Mouse (Mus musculus): ENCODE results near the gene Snd1. TPM values are rescaled to one million over a fixed set of nuclear protein-coding genes. Genes with fewer than 3 reads are reported as not detected.

Gene Snd1
- total and polyA plus RNA-seq, 2 experiments from 2014 or later, result 54.7 to 120 TPM

DNA sequence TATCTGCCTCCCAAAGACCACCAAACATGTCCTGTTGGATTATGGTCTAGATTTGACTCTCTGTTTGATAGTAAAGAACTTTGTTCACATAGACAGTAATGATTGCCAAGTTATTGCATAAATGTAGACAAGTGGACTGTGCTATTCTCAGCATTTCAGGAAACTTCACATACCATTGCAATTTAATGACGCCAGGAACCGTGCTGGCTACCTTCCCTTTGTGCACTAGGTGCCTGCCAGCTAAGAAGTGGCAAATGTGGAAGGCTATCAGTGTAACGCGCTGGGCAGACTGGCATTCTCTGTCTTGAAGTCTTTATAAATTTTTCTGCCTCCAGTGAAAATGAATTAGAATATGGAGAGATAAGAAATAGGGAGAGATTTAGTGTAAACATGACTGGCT, 205.6 kb downstream of the Snd1 start:
- Histone ChIP-seq H3K4me3 (ENCODE audit: low read depth, low read length) (no peak overlapping the region), H3K4me2 (ENCODE audit: low read depth, low read length) (no peak overlapping the region), H3K4me1 (ENCODE audit: control insufficient read depth, insufficient read depth) (peaks cover 31% of the 10 kb centered on the region), H3K9ac (replicated peaks; ENCODE audit: low read depth, low read length) (no peak overlapping the region), H3K36me3 (replicated peaks; ENCODE audit: control insufficient read depth, insufficient read depth, low read length) (no peaks in the 10 kb centered on the region), H3K27ac (ENCODE audit: low read depth) (no peak overlapping the region), H3K9me3 (replicated peaks; ENCODE audit: control insufficient read depth, low read length) (no peaks in the 10 kb centered on the region), H3K27me3 (ENCODE audit: control insufficient read depth, insufficient read depth, low read length) (no peaks in the 10 kb centered on the region)
- 32% methylated on average over 4 of the region's 4 CpGs for WGBS
- DNase-seq (ENCODE audit: low spot score) (no peak), ATAC-seq (ENCODE audit: insufficient read depth, low read depth) (no peak)
- TF ChIP-seq EP300 (IDR thresholded peaks at IDR 0.05; ENCODE audit: low read depth) (no peak), CTCF (IDR thresholded peaks at IDR 0.05; ENCODE audit: low read depth) (no peak)

DNA sequence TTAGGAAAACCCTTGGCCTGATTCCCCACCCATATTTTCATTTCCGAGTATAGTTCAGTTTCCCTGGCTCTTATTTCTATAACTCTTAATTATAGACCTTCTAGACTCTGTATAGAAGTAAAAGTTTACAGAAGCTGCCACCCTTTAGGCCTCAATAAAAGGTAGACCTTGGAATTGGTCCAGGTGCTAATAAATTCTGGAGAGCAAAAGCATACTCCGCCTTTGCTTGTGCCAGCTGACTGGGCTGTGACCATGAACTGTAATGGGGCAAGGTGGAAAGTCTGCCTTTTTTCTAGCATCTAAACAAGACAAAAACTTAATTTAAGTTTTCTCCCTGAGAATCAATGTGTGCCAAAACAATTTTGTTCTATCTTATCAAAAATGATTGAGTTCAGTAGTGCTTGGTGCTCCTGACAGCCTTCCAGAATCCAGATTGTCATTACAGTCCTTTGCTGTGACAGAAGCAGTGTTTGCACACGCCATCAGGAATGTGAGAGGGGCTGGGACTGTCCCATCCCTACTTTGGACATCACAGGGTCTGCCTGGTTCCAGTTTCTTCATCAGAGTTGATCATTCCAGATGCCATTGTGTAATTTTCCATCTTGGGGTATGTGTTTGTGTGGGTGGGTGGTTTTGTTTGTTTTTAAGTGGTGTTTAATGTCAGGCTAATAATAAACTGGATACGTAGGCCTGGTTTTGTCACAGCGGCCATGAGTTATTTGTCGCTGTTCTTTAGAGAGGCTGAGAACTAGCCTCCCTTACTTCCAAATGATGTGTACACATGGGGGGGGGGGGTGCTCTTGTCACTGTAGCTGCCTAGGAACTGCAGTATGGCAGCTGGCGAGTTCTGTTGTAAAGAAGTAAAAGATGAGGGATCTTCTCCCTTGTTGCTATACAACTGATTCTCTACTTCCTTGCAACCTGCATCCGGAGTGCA, 206.8 kb downstream of the Snd1 start:
- DNase-seq (ENCODE audit: low spot score), result peak; percentile 37
- Histone ChIP-seq H3K4me2 (ENCODE audit: low read depth, low read length) (no peak overlapping the region), H3K4me3 (ENCODE audit: low read depth, low read length) (no peak overlapping the region), H3K27ac (ENCODE audit: low read depth) (peak overlapping the region; percentile 10; the same call in 1 of the 2 replicates), H3K27me3 (ENCODE audit: control insufficient read depth, insufficient read depth, low read length) (no peaks in the 10 kb centered on the region), H3K9me3 (replicated peaks; ENCODE audit: control insufficient read depth, low read length) (no peaks in the 10 kb centered on the region), H3K4me1 (ENCODE audit: control insufficient read depth, insufficient read depth) (peaks cover 31% of the 10 kb centered on the region), H3K36me3 (replicated peaks; ENCODE audit: control insufficient read depth, insufficient read depth, low read length) (no peaks in the 10 kb centered on the region), H3K9ac (replicated peaks; ENCODE audit: low read depth, low read length) (no peak overlapping the region)
- WGBS, result 62% methylated on average over 8 of the region's 8 CpGs
- TF ChIP-seq EP300 (IDR thresholded peaks at IDR 0.05; ENCODE audit: low read depth), result no peak
- no peak for TF ChIP-seq CTCF (IDR thresholded peaks at IDR 0.05; ENCODE audit: low read depth)
- peak; percentile 41; the same call in 1 of the 2 replicates for ATAC-seq (ENCODE audit: insufficient read depth, low read depth)

DNA sequence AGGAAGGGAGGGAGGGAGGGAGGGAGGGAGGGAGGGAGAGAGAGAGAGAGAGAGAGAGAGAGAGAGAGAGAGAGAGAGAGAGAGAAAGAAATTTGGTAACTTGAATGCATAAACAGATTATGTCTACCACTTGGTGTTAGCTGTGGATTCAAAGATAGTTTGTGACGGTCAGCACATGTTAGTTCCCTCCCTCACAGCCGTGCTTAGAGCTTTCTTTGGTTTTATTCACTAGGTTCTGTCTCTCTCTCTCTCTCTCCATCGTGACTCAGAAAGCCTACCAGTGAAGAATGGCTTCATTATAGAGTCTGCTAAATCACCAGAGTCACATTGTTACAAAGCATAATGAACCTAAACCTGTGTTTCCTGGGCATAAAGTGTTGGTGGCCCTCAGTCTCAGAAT, 210.1 kb downstream of the Snd1 start:
- no peak for ATAC-seq (ENCODE audit: insufficient read depth, low read depth)
- Histone ChIP-seq H3K4me3 (ENCODE audit: low read depth, low read length) (no peak overlapping the region), H3K4me1 (ENCODE audit: control insufficient read depth, insufficient read depth) (peaks cover 24% of the 10 kb centered on the region), H3K9ac (replicated peaks; ENCODE audit: low read depth, low read length) (no peak overlapping the region), H3K27me3 (ENCODE audit: control insufficient read depth, insufficient read depth, low read length) (no peaks in the 10 kb centered on the region), H3K9me3 (replicated peaks; ENCODE audit: control insufficient read depth, low read length) (no peaks in the 10 kb centered on the region), H3K4me2 (ENCODE audit: low read depth, low read length) (no peak overlapping the region), H3K36me3 (replicated peaks; ENCODE audit: control insufficient read depth, insufficient read depth, low read length) (no peaks in the 10 kb centered on the region), H3K27ac (ENCODE audit: low read depth) (no peak overlapping the region)
- 87% methylated on average over 3 of the region's 3 CpGs for WGBS
- TF ChIP-seq CTCF (IDR thresholded peaks at IDR 0.05; ENCODE audit: low read depth), result no peak
- TF ChIP-seq EP300 (IDR thresholded peaks at IDR 0.05; ENCODE audit: low read depth), result no peak
- no peak for DNase-seq (ENCODE audit: low spot score)

DNA sequence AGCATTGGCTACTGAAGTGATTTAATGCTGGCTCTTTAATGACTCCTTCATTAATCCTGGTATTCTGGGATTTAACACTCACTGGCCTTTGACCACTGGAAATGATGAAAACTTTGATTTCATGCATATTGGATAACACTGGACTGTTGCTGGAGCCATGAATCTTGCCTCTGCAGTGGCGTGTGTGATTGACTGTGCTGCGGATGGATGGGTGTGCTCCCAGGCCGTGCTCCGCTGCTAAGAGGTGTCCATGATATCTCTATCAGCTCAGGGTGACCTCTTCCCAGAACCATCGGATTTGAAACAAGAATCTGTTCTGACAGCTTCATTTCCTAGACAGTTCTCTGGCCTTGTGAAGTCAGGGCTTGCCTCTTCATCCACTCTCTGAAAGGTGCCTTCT, 210.8 kb downstream of the Snd1 start:
- no peak for TF ChIP-seq CTCF (IDR thresholded peaks at IDR 0.05; ENCODE audit: low read depth)
- no peak for TF ChIP-seq EP300 (IDR thresholded peaks at IDR 0.05; ENCODE audit: low read depth)
- WGBS, result 39% methylated on average over 5 of the region's 5 CpGs

DNA sequence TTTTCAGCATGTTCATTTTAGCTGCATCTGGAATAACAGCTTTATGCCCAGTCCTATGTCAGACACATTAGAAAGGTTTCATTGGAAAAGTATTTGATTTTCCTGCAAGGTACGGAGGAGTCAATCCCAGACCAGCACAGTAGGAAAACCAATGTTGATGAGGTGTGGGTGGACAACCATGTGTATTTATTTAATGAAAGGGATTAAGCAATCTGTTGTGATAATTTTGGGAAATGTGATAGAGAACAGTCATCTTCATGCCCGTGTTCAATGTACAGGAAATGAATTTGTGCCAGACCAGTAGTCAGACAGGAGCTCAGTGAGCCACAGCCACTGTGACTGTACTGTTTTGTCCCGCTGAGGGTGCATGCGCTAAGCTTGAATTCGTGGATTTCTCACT, 212.8 kb downstream of the Snd1 start:
- ATAC-seq (ENCODE audit: insufficient read depth, low read depth), result no peak
- 73% methylated on average over 5 of the region's 5 CpGs for WGBS
- no peak for DNase-seq (ENCODE audit: low spot score)
- no peaks in the 10 kb centered on the region for H3K9me3 ChIP-seq (replicated peaks; ENCODE audit: control insufficient read depth, low read length)
- TF ChIP-seq EP300 (IDR thresholded peaks at IDR 0.05; ENCODE audit: low read depth) (no peak), CTCF (IDR thresholded peaks at IDR 0.05; ENCODE audit: low read depth) (no peak)
- no peak overlapping the region for H3K9ac ChIP-seq (replicated peaks; ENCODE audit: low read depth, low read length)
- H3K36me3 ChIP-seq (replicated peaks; ENCODE audit: control insufficient read depth, insufficient read depth, low read length), result no peaks in the 10 kb centered on the region
- no peak overlapping the region for H3K4me3 ChIP-seq (ENCODE audit: low read depth, low read length)
- H3K4me2 ChIP-seq (ENCODE audit: low read depth, low read length), result no peak overlapping the region
- H3K27me3 ChIP-seq (ENCODE audit: control insufficient read depth, insufficient read depth, low read length), result no peaks in the 10 kb centered on the region
- peaks cover under 1% of the 10 kb centered on the region; the same call in 1 of the 2 replicates for H3K4me1 ChIP-seq (ENCODE audit: control insufficient read depth, insufficient read depth)
- H3K27ac ChIP-seq (ENCODE audit: low read depth), result no peak overlapping the region

More for the DNA sequence above, 210.8 kb downstream of the Snd1 start:
- no peaks in the 10 kb centered on the region for H3K36me3 ChIP-seq (replicated peaks; ENCODE audit: control insufficient read depth, insufficient read depth, low read length)
- H3K9me3 ChIP-seq (replicated peaks; ENCODE audit: control insufficient read depth, low read length), result no peaks in the 10 kb centered on the region
- no peak for ATAC-seq (ENCODE audit: insufficient read depth, low read depth)
- no peak overlapping the region for H3K27ac ChIP-seq (ENCODE audit: low read depth)
- no peak overlapping the region for H3K4me3 ChIP-seq (ENCODE audit: low read depth, low read length)
- H3K4me2 ChIP-seq (ENCODE audit: low read depth, low read length), result no peak overlapping the region
- H3K4me1 ChIP-seq (ENCODE audit: control insufficient read depth, insufficient read depth), result peaks cover 19% of the 10 kb centered on the region
- no peak for DNase-seq (ENCODE audit: low spot score)
- no peaks in the 10 kb centered on the region for H3K27me3 ChIP-seq (ENCODE audit: control insufficient read depth, insufficient read depth, low read length)
- no peak overlapping the region for H3K9ac ChIP-seq (replicated peaks; ENCODE audit: low read depth, low read length)
